Mouse (Mus musculus): ENCODE measurements around the gene Nedd9. TPM values are rescaled to one million over a fixed set of nuclear protein-coding genes. Genes with fewer than 3 reads are reported as not detected.

Nedd9 gene
- total and polyA plus RNA-seq, 2 experiments from 2014 or later, result 10.1 to 28.2 TPM

DNA sequence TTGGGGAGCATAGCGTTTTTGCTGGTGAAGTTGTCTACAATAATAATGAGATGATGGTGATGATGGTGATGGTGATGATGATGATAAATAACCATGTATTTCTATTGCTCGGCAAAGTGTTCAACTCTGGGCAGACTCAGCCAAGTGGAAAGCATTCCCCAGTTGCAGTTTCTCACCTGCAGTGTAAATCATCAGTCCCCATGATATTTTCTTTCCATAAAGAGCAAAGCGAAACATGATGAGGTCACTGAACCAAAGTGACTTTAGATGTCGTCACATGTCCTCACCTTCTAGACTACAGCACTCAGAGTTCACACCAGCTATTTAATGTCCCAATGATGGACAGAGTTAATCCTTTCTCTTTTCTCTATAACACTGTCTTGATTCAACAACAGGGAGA, 130.0 kb downstream of the Nedd9 start:
- H3K4me3 ChIP-seq (ENCODE audit: low read depth, low read length), result peak overlapping the region; percentile 87
- TF ChIP-seq EP300 (IDR thresholded peaks at IDR 0.05; ENCODE audit: low read depth) (no peak), CTCF (IDR thresholded peaks at IDR 0.05; ENCODE audit: low read depth) (no peak)
- no peaks in the 10 kb centered on the region for H3K27me3 ChIP-seq (ENCODE audit: control insufficient read depth, insufficient read depth, low read length)
- 58% methylated on average over 4 of the region's 4 CpGs for WGBS
- H3K9me3 ChIP-seq (replicated peaks; ENCODE audit: control insufficient read depth, low read length), result no peaks in the 10 kb centered on the region
- no peak for ATAC-seq (ENCODE audit: insufficient read depth, low read depth)
- H3K27ac ChIP-seq (ENCODE audit: low read depth), result no peak overlapping the region
- H3K4me1 ChIP-seq (ENCODE audit: control insufficient read depth, insufficient read depth), result peaks cover 34% of the 10 kb centered on the region
- H3K36me3 ChIP-seq (replicated peaks; ENCODE audit: control insufficient read depth, insufficient read depth, low read length), result 0 out of 2 replicates have a peak, but pooled peaks cover 4% of the 10 kb centered on the region
- DNase-seq (ENCODE audit: low spot score), result no peak
- peak overlapping the region; percentile 94 for H3K9ac ChIP-seq (replicated peaks; ENCODE audit: low read depth, low read length)
- H3K4me2 ChIP-seq (ENCODE audit: low read depth, low read length), result peak overlapping the region; percentile 81

DNA sequence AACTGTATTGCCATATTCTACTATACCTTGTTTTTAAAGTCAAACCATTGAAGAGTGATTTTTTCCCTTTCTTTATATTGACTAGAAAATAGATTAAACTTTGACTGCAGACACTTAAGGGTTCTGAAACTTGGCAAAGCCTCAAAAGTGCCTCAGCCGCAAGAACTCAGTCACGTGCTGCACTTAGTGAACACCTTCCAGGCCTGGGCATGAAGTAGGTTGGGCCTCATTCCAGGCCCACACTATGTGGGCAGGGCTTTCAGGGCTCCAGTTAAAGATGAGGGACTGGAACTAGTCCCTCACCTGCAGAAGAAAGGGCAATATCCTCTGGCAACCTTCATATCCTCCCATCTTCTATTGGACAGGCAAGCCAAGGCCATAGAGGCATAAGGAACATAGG, 131.6 kb downstream of the Nedd9 start:
- Histone ChIP-seq H3K4me3 (ENCODE audit: low read depth, low read length) (no peak overlapping the region), H3K9ac (replicated peaks; ENCODE audit: low read depth, low read length) (no peak overlapping the region), H3K4me2 (ENCODE audit: low read depth, low read length) (peak overlapping the region; percentile 81), H3K27me3 (ENCODE audit: control insufficient read depth, insufficient read depth, low read length) (no peaks in the 10 kb centered on the region), H3K9me3 (replicated peaks; ENCODE audit: control insufficient read depth, low read length) (no peaks in the 10 kb centered on the region), H3K27ac (ENCODE audit: low read depth) (0 out of 2 replicates have a peak overlapping the region, but pooled peaks have one; percentile 11), H3K4me1 (ENCODE audit: control insufficient read depth, insufficient read depth) (peaks cover 38% of the 10 kb centered on the region), H3K36me3 (replicated peaks; ENCODE audit: control insufficient read depth, insufficient read depth, low read length) (0 out of 2 replicates have a peak, but pooled peaks cover 4% of the 10 kb centered on the region)
- TF ChIP-seq EP300 (IDR thresholded peaks at IDR 0.05; ENCODE audit: low read depth) (no peak), CTCF (IDR thresholded peaks at IDR 0.05; ENCODE audit: low read depth) (no peak)
- ATAC-seq (ENCODE audit: insufficient read depth, low read depth) (no peak), DNase-seq (ENCODE audit: low spot score) (no peak)
- 11% methylated on average over 2 of the region's 2 CpGs for WGBS

DNA sequence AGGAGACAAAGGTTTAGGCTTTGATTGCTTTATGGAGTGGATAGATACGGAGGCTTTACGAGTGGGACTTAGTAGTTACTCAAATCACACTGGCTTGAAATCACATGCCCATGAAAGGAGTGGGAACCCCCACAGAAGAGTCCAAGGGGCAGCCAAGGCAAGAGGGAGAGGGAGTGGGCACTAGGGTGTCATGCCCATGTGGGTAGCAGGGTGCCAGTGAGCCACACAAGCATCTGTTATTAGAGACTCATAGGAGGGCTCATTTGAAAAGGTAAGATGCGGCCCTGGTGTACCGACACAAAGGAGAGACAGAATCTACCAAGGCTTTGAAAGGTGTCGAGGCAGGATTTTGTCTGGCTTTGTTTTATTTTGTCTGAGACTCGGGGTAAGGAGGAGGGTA, 132.6 kb downstream of the Nedd9 start:
- Histone ChIP-seq H3K4me2 (ENCODE audit: low read depth, low read length) (peak overlapping the region; percentile 81), H3K27ac (ENCODE audit: low read depth) (no peak overlapping the region), H3K4me1 (ENCODE audit: control insufficient read depth, insufficient read depth) (peaks cover 38% of the 10 kb centered on the region), H3K4me3 (ENCODE audit: low read depth, low read length) (0 out of 2 replicates have a peak overlapping the region, but pooled peaks have one; percentile 5), H3K9ac (replicated peaks; ENCODE audit: low read depth, low read length) (no peak overlapping the region), H3K9me3 (replicated peaks; ENCODE audit: control insufficient read depth, low read length) (no peaks in the 10 kb centered on the region), H3K27me3 (ENCODE audit: control insufficient read depth, insufficient read depth, low read length) (no peaks in the 10 kb centered on the region), H3K36me3 (replicated peaks; ENCODE audit: control insufficient read depth, insufficient read depth, low read length) (0 out of 2 replicates have a peak, but pooled peaks cover 4% of the 10 kb centered on the region)
- no peak for ATAC-seq (ENCODE audit: insufficient read depth, low read depth)
- DNase-seq (ENCODE audit: low spot score), result no peak
- 78% methylated on average over 6 of the region's 6 CpGs for WGBS
- TF ChIP-seq EP300 (IDR thresholded peaks at IDR 0.05; ENCODE audit: low read depth) (no peak), CTCF (IDR thresholded peaks at IDR 0.05; ENCODE audit: low read depth) (no peak)

DNA sequence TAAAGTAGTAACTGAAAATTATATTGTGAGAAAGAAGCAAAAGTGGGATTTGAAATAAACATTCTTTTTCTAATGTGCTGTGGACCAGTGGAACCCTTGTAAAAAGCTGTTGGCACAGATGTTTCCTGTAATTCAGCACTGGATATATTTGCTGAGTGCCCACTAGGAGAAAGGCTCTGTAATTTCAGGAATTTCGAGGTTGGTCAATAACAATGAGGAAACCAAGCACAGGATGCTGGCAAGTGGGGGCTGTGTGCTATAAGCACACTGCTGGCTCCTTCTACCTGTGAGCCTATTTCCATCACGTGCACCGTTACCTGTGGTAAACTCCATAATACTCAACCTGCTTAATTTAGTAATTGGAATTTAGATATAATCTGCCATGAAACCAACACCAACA, 133.5 kb downstream of the Nedd9 start:
- no peak for TF ChIP-seq EP300 (IDR thresholded peaks at IDR 0.05; ENCODE audit: low read depth)
- H3K4me2 ChIP-seq (ENCODE audit: low read depth, low read length), result no peak overlapping the region
- H3K4me1 ChIP-seq (ENCODE audit: control insufficient read depth, insufficient read depth), result peaks cover 43% of the 10 kb centered on the region

DNA sequence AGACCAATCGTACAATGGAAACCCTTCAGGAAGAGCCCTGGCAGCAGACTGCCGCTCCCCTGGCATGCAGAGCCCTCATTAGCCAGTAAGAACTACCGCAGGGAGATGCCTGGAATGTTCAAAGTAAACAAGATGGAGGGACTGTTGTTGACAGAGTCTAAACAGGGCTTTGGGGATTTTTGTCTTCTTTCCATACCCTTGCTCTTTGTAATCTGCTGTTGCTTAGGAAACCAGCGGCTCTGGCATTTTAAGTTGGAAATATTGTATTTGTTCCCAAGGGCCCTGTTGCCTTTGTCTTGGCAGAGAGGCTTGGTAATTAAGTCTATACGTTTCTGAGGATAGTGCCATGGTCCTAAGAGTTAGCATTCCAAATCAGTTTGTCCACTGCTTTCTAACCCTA, 134.8 kb downstream of the Nedd9 start:
- no peak overlapping the region for H3K27ac ChIP-seq (ENCODE audit: low read depth)
- H3K4me1 ChIP-seq (ENCODE audit: control insufficient read depth, insufficient read depth), result peaks cover 45% of the 10 kb centered on the region
- ATAC-seq (ENCODE audit: insufficient read depth, low read depth), result 0 out of 2 replicates have a peak, but pooled peaks have one; percentile 32

More for the DNA sequence above, 133.5 kb downstream of the Nedd9 start:
- ATAC-seq (ENCODE audit: insufficient read depth, low read depth), result no peak
- 63% methylated on average over 3 of the region's 3 CpGs for WGBS
- H3K9me3 ChIP-seq (replicated peaks; ENCODE audit: control insufficient read depth, low read length), result no peaks in the 10 kb centered on the region
- H3K9ac ChIP-seq (replicated peaks; ENCODE audit: low read depth, low read length), result no peak overlapping the region
- H3K4me3 ChIP-seq (ENCODE audit: low read depth, low read length), result no peak overlapping the region
- DNase-seq (ENCODE audit: low spot score), result no peak
- no peaks in the 10 kb centered on the region for H3K27me3 ChIP-seq (ENCODE audit: control insufficient read depth, insufficient read depth, low read length)
- no peak overlapping the region for H3K27ac ChIP-seq (ENCODE audit: low read depth)
- H3K36me3 ChIP-seq (replicated peaks; ENCODE audit: control insufficient read depth, insufficient read depth, low read length), result 0 out of 2 replicates have a peak, but pooled peaks cover 4% of the 10 kb centered on the region

DNA sequence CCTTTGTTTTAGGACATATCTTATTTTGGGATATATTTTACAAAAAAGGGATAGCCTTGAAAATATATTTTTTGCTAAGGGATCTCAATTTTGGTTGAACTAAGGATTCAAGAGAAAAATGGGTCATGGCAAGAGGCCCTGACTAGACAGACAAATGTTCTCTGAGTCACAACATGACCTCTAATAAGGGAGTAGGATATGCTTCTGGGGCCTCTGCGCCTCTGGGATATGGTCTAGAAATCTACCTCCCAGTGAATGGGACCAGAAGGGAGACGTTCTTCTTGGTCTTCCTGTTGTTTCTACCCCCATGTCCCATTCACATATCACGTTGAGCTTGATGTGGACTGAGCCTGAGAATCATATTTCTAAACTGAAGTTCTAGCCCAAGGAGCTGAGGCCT, 136.6 kb downstream of the Nedd9 start:
- no peak overlapping the region for H3K4me2 ChIP-seq (ENCODE audit: low read depth, low read length)
- no peak overlapping the region; the same call in 1 of the 2 replicates for H3K27ac ChIP-seq (ENCODE audit: low read depth)
- peaks cover 42% of the 10 kb centered on the region for H3K4me1 ChIP-seq (ENCODE audit: control insufficient read depth, insufficient read depth)
- ATAC-seq (ENCODE audit: insufficient read depth, low read depth), result no peak
- TF ChIP-seq CTCF (IDR thresholded peaks at IDR 0.05; ENCODE audit: low read depth) (no peak), EP300 (IDR thresholded peaks at IDR 0.05; ENCODE audit: low read depth) (no peak)
- 0 out of 2 replicates have a peak, but pooled peaks cover 4% of the 10 kb centered on the region for H3K36me3 ChIP-seq (replicated peaks; ENCODE audit: control insufficient read depth, insufficient read depth, low read length)
- no peak overlapping the region for H3K4me3 ChIP-seq (ENCODE audit: low read depth, low read length)
- WGBS, result 82% methylated on average over 3 of the region's 3 CpGs
- no peak overlapping the region for H3K9ac ChIP-seq (replicated peaks; ENCODE audit: low read depth, low read length)
- DNase-seq (ENCODE audit: low spot score), result no peak
- no peaks in the 10 kb centered on the region for H3K9me3 ChIP-seq (replicated peaks; ENCODE audit: control insufficient read depth, low read length)
- no peaks in the 10 kb centered on the region for H3K27me3 ChIP-seq (ENCODE audit: control insufficient read depth, insufficient read depth, low read length)

More for the DNA sequence above, 134.8 kb downstream of the Nedd9 start:
- Histone ChIP-seq H3K27me3 (ENCODE audit: control insufficient read depth, insufficient read depth, low read length) (no peaks in the 10 kb centered on the region), H3K9me3 (replicated peaks; ENCODE audit: control insufficient read depth, low read length) (no peaks in the 10 kb centered on the region), H3K4me2 (ENCODE audit: low read depth, low read length) (no peak overlapping the region), H3K36me3 (replicated peaks; ENCODE audit: control insufficient read depth, insufficient read depth, low read length) (0 out of 2 replicates have a peak, but pooled peaks cover 4% of the 10 kb centered on the region), H3K9ac (replicated peaks; ENCODE audit: low read depth, low read length) (no peak overlapping the region), H3K4me3 (ENCODE audit: low read depth, low read length) (no peak overlapping the region)
- WGBS, result 56% methylated on average over 5 of the region's 5 CpGs
- DNase-seq (ENCODE audit: low spot score), result no peak
- TF ChIP-seq CTCF (IDR thresholded peaks at IDR 0.05; ENCODE audit: low read depth), result no peak
- no peak for TF ChIP-seq EP300 (IDR thresholded peaks at IDR 0.05; ENCODE audit: low read depth)

Measured in heart, postnatal 0 days (tissue).